Mouse (Mus musculus) granulocyte monocyte progenitor cell, adult 5-6 weeks (primary cell): ENCODE measurements around the gene Ccdc181. TPM values are rescaled to one million over a fixed set of nuclear protein-coding genes. Genes with fewer than 3 reads are reported as not detected.
"Not testable (repeated sequence)": the region's sequence is repeated elsewhere in the genome, so short reads cannot be mapped to it uniquely, and the experiment has no call there.

Experiments
- ATAC-seq: replicated peaks from 2 replicates; pipeline ENCODE4 v1.8.0; 2016; ENCODE audit warnings: mild to moderate bottlenecking, moderate TSS enrichment, inconsistent platforms; ENCODE audit not compliant: poor library complexity, severe bottlenecking
- total RNA-seq, 2 experiments: library from RNA; stranded (forward) in 1 of 2; stranded (reverse) in 1 of 2; fragments of 200-712, 200-1000 nt in 1 of 2; fragments of >200 nt in 1 of 2; fragmentation: Nextera tagmentation in 1 of 2; gene quantifications; 2 replicates each; pipeline ENCODE4 v1.2.3; 2014 to 2017

Gene Ccdc181
- total RNA-seq (2014; fragmentation: Nextera tagmentation) (5.5 and 6.1 TPM in 2 replicates), total RNA-seq (2017) (23.0 and 25.3 TPM in 2 replicates)

- peak; percentile 99 for ATAC-seq
Observed at GRCm38 (mm10) chr1:164275455-164275954, at the start of gene Ccdc181. TSS of gene Ccdc181 (plus strand) at chr1:164275585.

- not testable (repeated sequence) for ATAC-seq
Observed at GRCm38 (mm10) chr1:164231937-164232570, 43.3 kb upstream of the Ccdc181 start.

- ATAC-seq: no peak
Observed at GRCm38 (mm10) chr1:164233447-164233846, 41.9 kb upstream of the Ccdc181 start.

GRCm38 (mm10) chr1:164235078-164235477 is 40.3 kb upstream of the Ccdc181 start:
- no peak for ATAC-seq

GRCm38 (mm10) chr1:164236078-164236477 is 39.3 kb upstream of the Ccdc181 start:
- no peak for ATAC-seq

- ATAC-seq: no peak
Observed at GRCm38 (mm10) chr1:164241494-164241893, 33.9 kb upstream of the Ccdc181 start.

GRCm38 (mm10) chr1:164242809-164243208 is 32.6 kb upstream of the Ccdc181 start:
- no peak for ATAC-seq

GRCm38 (mm10) chr1:164247442-164247841 is 27.9 kb upstream of the Ccdc181 start:
- ATAC-seq: no peak

GRCm38 (mm10) chr1:164247971-164248370 is 27.4 kb upstream of the Ccdc181 start:
- peak; percentile 35 for ATAC-seq

- ATAC-seq: peak; percentile 92
Observed at GRCm38 (mm10) chr1:164248465-164249331, 26.7 kb upstream of the Ccdc181 start, which contains the start of gene Slc19a2. TSS of gene Slc19a2 (plus strand) at chr1:164249046.

GRCm38 (mm10) chr1:164249332-164249711 is 26.1 kb upstream of the Ccdc181 start:
- ATAC-seq: 0 out of 2 replicates have a peak, but pooled peaks have one; percentile 0

GRCm38 (mm10) chr1:164250391-164251150 is 24.8 kb upstream of the Ccdc181 start:
- no peak for ATAC-seq

- no peak for ATAC-seq
Observed at GRCm38 (mm10) chr1:164251438-164251837, 23.9 kb upstream of the Ccdc181 start.

- ATAC-seq: no peak
Observed at GRCm38 (mm10) chr1:164252551-164252950, 22.8 kb upstream of the Ccdc181 start.

GRCm38 (mm10) chr1:164254836-164255235 is 20.5 kb upstream of the Ccdc181 start:
- no peak for ATAC-seq

- no peak for ATAC-seq
Observed at GRCm38 (mm10) chr1:164260171-164261028, 15.0 kb upstream of the Ccdc181 start.

GRCm38 (mm10) chr1:164261553-164261952 is 13.8 kb upstream of the Ccdc181 start:
- no peak for ATAC-seq

GRCm38 (mm10) chr1:164270941-164271340 is 4.4 kb upstream of the Ccdc181 start:
- no peak for ATAC-seq

GRCm38 (mm10) chr1:164273659-164274058 is 1.7 kb upstream of the Ccdc181 start:
- ATAC-seq: no peak
